Mouse (Mus musculus) liver, adult 2 months (tissue): ENCODE measurements around the gene Dnajb7.

ENCODE experiments used
- CTCF ChIP-seq: fragments of 200-500 bp; IDR thresholded peaks from 2 replicates; pipeline ENCODE4 v1.5.1; 2011; ENCODE audit warnings: low read depth, low read length, control low read depth
- POLR2A ChIP-seq: fragments of 200-500 bp; IDR thresholded peaks from 2 replicates; pipeline ENCODE4 v1.6.1; 2011; ENCODE audit warnings: low read length, control low read depth; ENCODE audit not compliant: insufficient read depth; ENCODE audit errors: extremely low read depth

DNA sequence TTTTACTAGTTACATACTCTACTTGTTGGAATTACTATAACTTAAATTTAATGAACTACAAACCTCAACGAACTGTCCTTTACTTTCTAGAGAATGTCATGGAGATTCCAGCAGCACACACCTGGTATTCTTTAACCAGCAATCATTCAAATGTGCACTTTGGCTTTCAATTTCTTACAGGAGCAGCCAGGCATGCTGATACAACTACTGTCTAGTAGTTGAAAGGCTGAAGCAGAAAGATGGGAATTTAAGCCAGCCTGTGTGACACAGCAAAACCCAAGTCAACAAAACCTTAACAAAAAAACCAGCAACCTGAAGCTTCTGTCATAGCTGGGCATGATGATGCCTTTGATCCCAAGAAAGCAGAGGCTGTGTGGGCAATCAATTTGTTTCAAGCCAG lies 45.6 kb downstream of the Dnajb7 start:
- TF ChIP-seq CTCF (no peak), POLR2A (no peak)
